Mouse (Mus musculus) stomach, postnatal 0 days (tissue): ENCODE measurements at regions not wholly inside any gene's neighbourhood (a gene's known extent, or its start where the extent isn't known, plus 50 kb on each side); places are given as distances from the start of the nearest gene placed in this dataset.

ENCODE experiments used
- ATAC-seq: fragments of 200-750 bp; cut with Nextera tagmentation; 2 replicates; pipeline ENCODE4 v1.8.0; 2017; ENCODE audit not compliant: low FRiP score, low TSS enrichment
- DNase-seq: peaks from one replicate; pipeline ENCODE4 v3.0.0-alpha.2; 2016; ENCODE audit warnings: low spot score
- H3K27ac ChIP-seq: fragments of 300-500 bp; sonication (generic); replicated peaks from 2 replicates; pipeline ENCODE4 v1.5.1; 2014; ENCODE audit warnings: mild to moderate bottlenecking, control low read depth
- H3K27me3 ChIP-seq: fragments of 300-500 bp; sonication (generic); 2 replicates; pipeline ENCODE4 v1.6.1; 2014; ENCODE audit warnings: low read length; ENCODE audit not compliant: control insufficient read depth, insufficient read depth
- H3K36me3 ChIP-seq: fragments of 300-500 bp; sonication (generic); 2 replicates; pipeline ENCODE4 v1.6.1; 2014; ENCODE audit warnings: low read length, mixed read lengths; ENCODE audit not compliant: control insufficient read depth, insufficient read depth
- H3K4me1 ChIP-seq: fragments of 300-500 bp; sonication (generic); replicated peaks from 2 replicates; pipeline ENCODE4 v1.6.1; 2014; ENCODE audit warnings: antibody characterized with exemption; ENCODE audit not compliant: control insufficient read depth, insufficient read depth
- H3K4me2 ChIP-seq: fragments of 300-500 bp; sonication (generic); replicated peaks from 2 replicates; pipeline ENCODE4 v1.6.1; 2014; ENCODE audit warnings: low read depth, mild to moderate bottlenecking, control low read depth, moderate library complexity
- H3K4me3 ChIP-seq: fragments of 300-500 bp; sonication (generic); 2 replicates; pipeline ENCODE4 v1.5.1; 2014; ENCODE audit warnings: low read depth, low read length, control low read depth
- H3K9ac ChIP-seq: fragments of 300-500 bp; sonication (generic); 2 replicates; pipeline ENCODE4 v1.6.1; 2014; ENCODE audit warnings: mild to moderate bottlenecking, low read length, control low read depth, mixed read lengths
- H3K9me3 ChIP-seq: fragments of 300-500 bp; sonication (generic); 2 replicates; pipeline ENCODE4 v1.6.1; 2016; ENCODE audit warnings: low read length; ENCODE audit not compliant: control insufficient read depth
- CTCF ChIP-seq: IDR thresholded peaks from 2 replicates; pipeline ENCODE4 v1.5.1; 2016; ENCODE audit warnings: antibody characterized with exemption, low read depth, mild to moderate bottlenecking, moderate library complexity
- EP300 ChIP-seq: optimal IDR thresholded peaks from 2 replicates; pipeline ENCODE3; 2016; ENCODE audit warnings: antibody characterized with exemption
- WGBS: fragments of 180-500 bp; shearing (Covaris S2); extraction: QIAGEN DNeasy Blood & Tissue Kit; methylation state at CpG from one replicate; pipeline ENCODE4 v1.1.7; 2014; 5-methylcytosine and 5-hydroxymethylcytosine counted together

GRCm38 (mm10) chr7:69888251-69888650, 478.3 kb downstream of the Nr2f2 start:
- Histone ChIP-seq H3K27ac (no peak overlapping the region), H3K9ac (no peak overlapping the region), H3K36me3 (no peaks in the 10 kb centered on the region), H3K4me2 (no peak overlapping the region), H3K4me3 (no peak overlapping the region), H3K9me3 (no peaks in the 10 kb centered on the region), H3K27me3 (no peaks in the 10 kb centered on the region), H3K4me1 (no peaks in the 10 kb centered on the region)
- WGBS = 81% methylated on average over 7 of the region's 7 CpGs
- TF ChIP-seq CTCF (no peak), EP300 (no peak)
- no peak for DNase-seq
- no peak for ATAC-seq

- Histone ChIP-seq H3K4me3 (no peak overlapping the region), H3K9me3 (no peaks in the 10 kb centered on the region), H3K4me1 (no peaks in the 10 kb centered on the region), H3K4me2 (no peak overlapping the region), H3K9ac (no peak overlapping the region), H3K27ac (no peak overlapping the region), H3K27me3 (no peaks in the 10 kb centered on the region), H3K36me3 (no peaks in the 10 kb centered on the region)
- ATAC-seq = no peak
- no peak for DNase-seq
- TF ChIP-seq CTCF = no peak
- no peak for TF ChIP-seq EP300
Measured at GRCm38 (mm10) chr7:69877031-69877430, 489.5 kb downstream of the Nr2f2 start.

- TF ChIP-seq CTCF (no peak), EP300 (no peak)
- DNase-seq (no peak), ATAC-seq (no peak)
- H3K27ac ChIP-seq = no peak overlapping the region
- no peaks in the 10 kb centered on the region for H3K36me3 ChIP-seq
- no peak overlapping the region for H3K9ac ChIP-seq
- no peaks in the 10 kb centered on the region for H3K27me3 ChIP-seq
- 72% methylated on average over 3 of the region's 3 CpGs for WGBS
- H3K4me1 ChIP-seq = no peaks in the 10 kb centered on the region
- H3K9me3 ChIP-seq = no peaks in the 10 kb centered on the region
- no peak overlapping the region for H3K4me2 ChIP-seq
- H3K4me3 ChIP-seq = no peak overlapping the region
Measured at GRCm38 (mm10) chr7:69865801-69866200, 500.7 kb downstream of the Nr2f2 start.

- WGBS = 29% methylated on average over 19 of the region's 19 CpGs
- no peak for DNase-seq
Measured at GRCm38 (mm10) chr7:69844631-69845324, 521.8 kb downstream of the Nr2f2 start.

GRCm38 (mm10) chr7:69837379-69837778, 529.2 kb downstream of the Nr2f2 start:
- 88% methylated on average over 5 of the region's 5 CpGs for WGBS
- H3K4me3 ChIP-seq = no peak overlapping the region
- no peak for TF ChIP-seq CTCF
- no peak for TF ChIP-seq EP300

More at GRCm38 (mm10) chr7:69844631-69845324, 521.8 kb downstream of the Nr2f2 start:
- TF ChIP-seq EP300 = no peak
- no peak for TF ChIP-seq CTCF
- no peak overlapping the region for H3K9ac ChIP-seq
- no peak overlapping the region for H3K4me3 ChIP-seq
- H3K36me3 ChIP-seq = no peaks in the 10 kb centered on the region
- no peaks in the 10 kb centered on the region for H3K27me3 ChIP-seq
- no peak overlapping the region for H3K4me2 ChIP-seq
- no peaks in the 10 kb centered on the region for H3K9me3 ChIP-seq
- ATAC-seq = no peak
- no peak overlapping the region for H3K27ac ChIP-seq
- H3K4me1 ChIP-seq = no peaks in the 10 kb centered on the region

GRCm38 (mm10) chr7:69827251-69827650, 539.3 kb downstream of the Nr2f2 start:
- Histone ChIP-seq H3K9me3 (no peaks in the 10 kb centered on the region), H3K4me3 (no peak overlapping the region), H3K27me3 (no peaks in the 10 kb centered on the region), H3K4me2 (no peak overlapping the region), H3K36me3 (no peaks in the 10 kb centered on the region), H3K27ac (no peak overlapping the region), H3K4me1 (no peaks in the 10 kb centered on the region), H3K9ac (no peak overlapping the region)
- TF ChIP-seq EP300 (no peak), CTCF (no peak)
- no peak for ATAC-seq
- no peak for DNase-seq
- WGBS = 73% methylated on average over 8 of the region's 8 CpGs

More at GRCm38 (mm10) chr7:69837379-69837778, 529.2 kb downstream of the Nr2f2 start:
- DNase-seq = no peak
- H3K9me3 ChIP-seq = no peaks in the 10 kb centered on the region
- H3K4me2 ChIP-seq = no peak overlapping the region
- no peaks in the 10 kb centered on the region for H3K4me1 ChIP-seq
- H3K9ac ChIP-seq = no peak overlapping the region
- H3K27me3 ChIP-seq = no peaks in the 10 kb centered on the region
- ATAC-seq = no peak
- H3K36me3 ChIP-seq = no peaks in the 10 kb centered on the region
- H3K27ac ChIP-seq = no peak overlapping the region
